Mouse (Mus musculus): Measurements from ENCODE around the gene Ms4a10. TPM values are rescaled to one million over a fixed set of nuclear protein-coding genes. Genes with fewer than 3 reads are reported as not detected.

Gene Ms4a10
- polyA plus RNA-seq (2016; fragmentation: Nextera tagmentation; extraction: Ambion mirVana) = not detected in 2 replicates

- no peaks in the 10 kb centered on the region for H3K36me3 ChIP-seq
- 58% methylated on average over 4 of the region's 4 CpGs for WGBS
- no peak within 1 kb of the TSS for H3K27ac ChIP-seq
- no peak within 1 kb of the TSS for H3K4me2 ChIP-seq (replicated peaks)
- H3K4me3 ChIP-seq = no peak within 1 kb of the TSS
- H3K9ac ChIP-seq = no peak within 1 kb of the TSS
- H3K4me1 ChIP-seq = no peaks in the 10 kb centered on the region
- ATAC-seq (ENCODE audit: low FRiP score, low read depth) = no peak
- H3K27me3 ChIP-seq (replicated peaks) = no peaks in the 10 kb centered on the region
- H3K9me3 ChIP-seq = 0 out of 2 replicates have a peak, but pooled peaks cover 7% of the 10 kb centered on the region
These were observed at the start of gene Ms4a10 for GRCm38 (mm10) chr19:10974238-10974865. Gene Ms4a10, minus strand, starts transcription at chr19:10974670.

GRCm38 (mm10) chr19:11022382-11022781, 47.9 kb upstream of the Ms4a10 start:
- Histone ChIP-seq H3K36me3 (no peaks in the 10 kb centered on the region), H3K4me3 (no peak overlapping the region), H3K9me3 (no peaks in the 10 kb centered on the region), H3K9ac (no peak overlapping the region), H3K27ac (no peak overlapping the region), H3K27me3 (replicated peaks) (no peaks in the 10 kb centered on the region), H3K4me1 (no peaks in the 10 kb centered on the region), H3K4me2 (replicated peaks) (no peak overlapping the region)
- ATAC-seq (ENCODE audit: low FRiP score, low read depth) = no peak

- WGBS = 90% methylated on average over 3 of the region's 3 CpGs
- Histone ChIP-seq H3K27ac (no peak within 1 kb of the TSS), H3K36me3 (no peaks in the 10 kb centered on the region), H3K27me3 (replicated peaks) (no peaks in the 10 kb centered on the region), H3K4me1 (no peaks in the 10 kb centered on the region), H3K9me3 (no peaks in the 10 kb centered on the region), H3K9ac (no peak within 1 kb of the TSS), H3K4me3 (no peak within 1 kb of the TSS), H3K4me2 (replicated peaks) (no peak within 1 kb of the TSS)
- ATAC-seq (ENCODE audit: low FRiP score, low read depth) = no peak
These were observed 43.4 kb upstream of the Ms4a10 start, which contains the start of gene Ms4a18 for GRCm38 (mm10) chr19:11017891-11018290. Gene Ms4a18, minus strand, starts transcription at chr19:11018031.

- no peak overlapping the region for H3K27ac ChIP-seq
- WGBS = 79% methylated on average over 2 of the region's 2 CpGs
- H3K9ac ChIP-seq = no peak overlapping the region
- no peak for ATAC-seq (ENCODE audit: low FRiP score, low read depth)
- H3K4me1 ChIP-seq = no peaks in the 10 kb centered on the region
- H3K36me3 ChIP-seq = no peaks in the 10 kb centered on the region
- H3K4me2 ChIP-seq (replicated peaks) = no peak overlapping the region
- H3K9me3 ChIP-seq = no peaks in the 10 kb centered on the region
- H3K27me3 ChIP-seq (replicated peaks) = no peaks in the 10 kb centered on the region
- H3K4me3 ChIP-seq = no peak overlapping the region
These were observed 42.8 kb upstream of the Ms4a10 start for GRCm38 (mm10) chr19:11017251-11017650.

GRCm38 (mm10) chr19:11015998-11016397, 41.5 kb upstream of the Ms4a10 start:
- H3K4me1 ChIP-seq = no peaks in the 10 kb centered on the region
- no peaks in the 10 kb centered on the region for H3K36me3 ChIP-seq
- no peak overlapping the region for H3K4me2 ChIP-seq (replicated peaks)
- no peak overlapping the region for H3K9ac ChIP-seq
- no peak overlapping the region for H3K4me3 ChIP-seq
- H3K9me3 ChIP-seq = no peaks in the 10 kb centered on the region
- 81% methylated on average over 1 of the region's 1 CpGs for WGBS
- no peaks in the 10 kb centered on the region for H3K27me3 ChIP-seq (replicated peaks)
- no peak overlapping the region for H3K27ac ChIP-seq
- ATAC-seq (ENCODE audit: low FRiP score, low read depth) = no peak

- no peak overlapping the region for H3K9ac ChIP-seq
- no peak overlapping the region for H3K4me3 ChIP-seq
- ATAC-seq (ENCODE audit: low FRiP score, low read depth) = no peak
- H3K27me3 ChIP-seq (replicated peaks) = no peaks in the 10 kb centered on the region
- no peak overlapping the region for H3K4me2 ChIP-seq (replicated peaks)
- no peaks in the 10 kb centered on the region for H3K9me3 ChIP-seq
- H3K36me3 ChIP-seq = no peaks in the 10 kb centered on the region
- H3K4me1 ChIP-seq = no peaks in the 10 kb centered on the region
- no peak overlapping the region for H3K27ac ChIP-seq
These were observed 41.0 kb upstream of the Ms4a10 start for GRCm38 (mm10) chr19:11015468-11015867.

GRCm38 (mm10) chr19:10993150-10993549, 18.7 kb upstream of the Ms4a10 start, which contains the start of gene Ms4a15:
Gene Ms4a15, minus strand, starts transcription at chr19:10993250.
- 89% methylated on average over 7 of the region's 7 CpGs for WGBS
- H3K9ac ChIP-seq = no peak within 1 kb of the TSS
- no peak within 1 kb of the TSS for H3K4me3 ChIP-seq
- H3K27ac ChIP-seq = no peak within 1 kb of the TSS
- no peak for ATAC-seq (ENCODE audit: low FRiP score, low read depth)
- no peaks in the 10 kb centered on the region for H3K27me3 ChIP-seq (replicated peaks)
- H3K4me1 ChIP-seq = no peaks in the 10 kb centered on the region
- no peaks in the 10 kb centered on the region for H3K9me3 ChIP-seq
- no peak within 1 kb of the TSS for H3K4me2 ChIP-seq (replicated peaks)
- H3K36me3 ChIP-seq = no peaks in the 10 kb centered on the region

GRCm38 (mm10) chr19:10991911-10992310, 17.4 kb upstream of the Ms4a10 start:
- no peaks in the 10 kb centered on the region for H3K27me3 ChIP-seq (replicated peaks)
- no peak overlapping the region for H3K27ac ChIP-seq
- no peaks in the 10 kb centered on the region for H3K9me3 ChIP-seq
- no peak for ATAC-seq (ENCODE audit: low FRiP score, low read depth)
- no peak overlapping the region for H3K4me3 ChIP-seq
- H3K4me1 ChIP-seq = no peaks in the 10 kb centered on the region
- H3K9ac ChIP-seq = no peak overlapping the region
- no peak overlapping the region for H3K4me2 ChIP-seq (replicated peaks)
- H3K36me3 ChIP-seq = no peaks in the 10 kb centered on the region

GRCm38 (mm10) chr19:10990751-10991150, 16.3 kb upstream of the Ms4a10 start:
- Histone ChIP-seq H3K27me3 (replicated peaks) (no peaks in the 10 kb centered on the region), H3K4me3 (no peak overlapping the region), H3K9me3 (no peaks in the 10 kb centered on the region), H3K4me1 (no peaks in the 10 kb centered on the region), H3K9ac (no peak overlapping the region), H3K27ac (no peak overlapping the region), H3K4me2 (replicated peaks) (no peak overlapping the region), H3K36me3 (no peaks in the 10 kb centered on the region)
- ATAC-seq (ENCODE audit: low FRiP score, low read depth) = no peak
- WGBS = 65% methylated on average over 1 of the region's 1 CpGs

GRCm38 (mm10) chr19:10988563-10988962, 14.1 kb upstream of the Ms4a10 start:
- Histone ChIP-seq H3K27me3 (replicated peaks) (no peaks in the 10 kb centered on the region), H3K27ac (no peak overlapping the region), H3K4me2 (replicated peaks) (no peak overlapping the region), H3K9ac (no peak overlapping the region), H3K9me3 (no peaks in the 10 kb centered on the region), H3K36me3 (no peaks in the 10 kb centered on the region), H3K4me1 (no peaks in the 10 kb centered on the region), H3K4me3 (no peak overlapping the region)
- no peak for ATAC-seq (ENCODE audit: low FRiP score, low read depth)
- WGBS = 92% methylated on average over 1 of the region's 1 CpGs

GRCm38 (mm10) chr19:10985889-10986288, 11.4 kb upstream of the Ms4a10 start:
- no peaks in the 10 kb centered on the region for H3K36me3 ChIP-seq
- H3K4me3 ChIP-seq = no peak overlapping the region

GRCm38 (mm10) chr19:10984551-10984950, 10.1 kb upstream of the Ms4a10 start:
- Histone ChIP-seq H3K4me2 (replicated peaks) (no peak overlapping the region), H3K36me3 (no peaks in the 10 kb centered on the region), H3K27ac (no peak overlapping the region), H3K27me3 (replicated peaks) (no peaks in the 10 kb centered on the region), H3K9ac (no peak overlapping the region), H3K4me1 (0 out of 2 replicates have a peak, but pooled peaks cover 5% of the 10 kb centered on the region), H3K4me3 (no peak overlapping the region), H3K9me3 (no peaks in the 10 kb centered on the region)
- ATAC-seq (ENCODE audit: low FRiP score, low read depth) = no peak
- WGBS = 81% methylated on average over 13 of the region's 13 CpGs

More at GRCm38 (mm10) chr19:10985889-10986288, 11.4 kb upstream of the Ms4a10 start:
- Histone ChIP-seq H3K4me1 (no peaks in the 10 kb centered on the region), H3K27me3 (replicated peaks) (no peaks in the 10 kb centered on the region), H3K9ac (no peak overlapping the region), H3K9me3 (no peaks in the 10 kb centered on the region), H3K4me2 (replicated peaks) (no peak overlapping the region), H3K27ac (no peak overlapping the region)
- ATAC-seq (ENCODE audit: low FRiP score, low read depth) = no peak
- WGBS = 89% methylated on average over 4 of the region's 4 CpGs

- WGBS = 32% methylated on average over 14 of the region's 14 CpGs
- peak overlapping the region; percentile 30; the same call in 1 of the 2 replicates for H3K4me2 ChIP-seq (replicated peaks)
These were observed 8.7 kb upstream of the Ms4a10 start for GRCm38 (mm10) chr19:10983146-10983545.

More at GRCm38 (mm10) chr19:10983146-10983545, 8.7 kb upstream of the Ms4a10 start:
- H3K9me3 ChIP-seq = no peaks in the 10 kb centered on the region
- no peak for ATAC-seq (ENCODE audit: low FRiP score, low read depth)
- H3K36me3 ChIP-seq = no peaks in the 10 kb centered on the region
- H3K9ac ChIP-seq = no peak overlapping the region
- H3K4me3 ChIP-seq = no peak overlapping the region
- H3K4me1 ChIP-seq = 0 out of 2 replicates have a peak, but pooled peaks cover 6% of the 10 kb centered on the region
- no peaks in the 10 kb centered on the region for H3K27me3 ChIP-seq (replicated peaks)
- no peak overlapping the region for H3K27ac ChIP-seq
